Mouse (Mus musculus): ENCODE measurements around the gene Wdfy2.

- no peak for TF ChIP-seq CTCF (IDR thresholded peaks at IDR 0.05; ENCODE audit: low read depth, low read length)
- TF ChIP-seq POLR2A (IDR thresholded peaks at IDR 0.05; ENCODE audit: insufficient read depth, low read length): no peak
Observed at GRCm38 (mm10) chr14:62894924-62895840, 57.7 kb downstream of the Wdfy2 start.

Measured in ES-Bruce4 (cell line).